Mouse (Mus musculus): ENCODE results near the gene Aig1. TPM values are rescaled to one million over a fixed set of nuclear protein-coding genes. Genes with fewer than 3 reads are reported as not detected.

The Aig1 gene
- total and polyA plus RNA-seq, 3 experiments: 0.13 TPM; not detected in 2

- no peak overlapping the region for H3K9ac ChIP-seq (ENCODE audit: control insufficient read depth, low read depth, low read length, poor library complexity, severe bottlenecking)
- H3K36me3 ChIP-seq (ENCODE audit: control insufficient read depth in 1 of 2, insufficient read depth in 2 of 2, low read length in 2 of 2): no peaks in the 10 kb centered on the region
- no peaks in the 10 kb centered on the region for H3K9me3 ChIP-seq (replicated peaks; ENCODE audit: insufficient read depth, low read length)
- DNase-seq (ENCODE audit: low read depth, low spot score): no peak
- no peaks in the 10 kb centered on the region for H3K79me2 ChIP-seq (ENCODE audit: control insufficient read depth, insufficient read depth, low read length, poor library complexity)
- TF ChIP-seq CTCF (IDR thresholded peaks at IDR 0.05 in 2 of 3, conservative IDR thresholded peaks at IDR 0.05 in 1 of 3; ENCODE audit: control insufficient read depth in 1 of 3, insufficient read depth in 1 of 3, low read depth in 2 of 3, low read length in 3 of 3, poor library complexity in 1 of 3, severe bottlenecking in 1 of 3): no peak
- no peak overlapping the region for H3K27ac ChIP-seq (ENCODE audit: control insufficient read depth, low read depth, low read length)
- H3K27me3 ChIP-seq (ENCODE audit: control insufficient read depth in 1 of 2, insufficient read depth in 2 of 2, low read length in 2 of 2): no peaks in the 10 kb centered on the region
- H3K4me1 ChIP-seq (ENCODE audit: control insufficient read depth in 1 of 2, insufficient read depth in 2 of 2, low read length in 2 of 2): no peaks in the 10 kb centered on the region
- H3K4me3 ChIP-seq (ENCODE audit: control insufficient read depth in 1 of 2, insufficient read depth in 1 of 2, low read depth in 2 of 2, low read length in 2 of 2): no peak overlapping the region
Observed at GRCm38 (mm10) chr10:13869322-13870035, 699 bp upstream of the Aig1 start.

- DNase-seq (ENCODE audit: low read depth, low spot score): no peak
- Histone ChIP-seq H3K9me3 (replicated peaks; ENCODE audit: insufficient read depth, low read length) (no peaks in the 10 kb centered on the region), H3K36me3 (ENCODE audit: control insufficient read depth in 1 of 2, insufficient read depth in 2 of 2, low read length in 2 of 2) (no peaks in the 10 kb centered on the region), H3K27ac (ENCODE audit: control insufficient read depth, low read depth, low read length) (no peak overlapping the region), H3K9ac (ENCODE audit: control insufficient read depth, low read depth, low read length, poor library complexity, severe bottlenecking) (no peak overlapping the region), H3K4me1 (ENCODE audit: control insufficient read depth in 1 of 2, insufficient read depth in 2 of 2, low read length in 2 of 2) (no peaks in the 10 kb centered on the region), H3K79me2 (ENCODE audit: control insufficient read depth, insufficient read depth, low read length, poor library complexity) (no peaks in the 10 kb centered on the region), H3K4me3 (ENCODE audit: control insufficient read depth in 1 of 2, insufficient read depth in 1 of 2, low read depth in 2 of 2, low read length in 2 of 2) (no peak overlapping the region), H3K27me3 (ENCODE audit: control insufficient read depth in 1 of 2, insufficient read depth in 2 of 2, low read length in 2 of 2) (no peaks in the 10 kb centered on the region)
- TF ChIP-seq POLR2AphosphoS5 (IDR thresholded peaks at IDR 0.05; ENCODE audit: borderline replicate concordance, low read depth, low read length) (no peak), KAT2A (conservative IDR thresholded peaks at IDR 0.05; ENCODE audit: low read depth, low read length) (no peak)
Observed at GRCm38 (mm10) chr10:13866391-13866790, 2.4 kb downstream of the Aig1 start.

GRCm38 (mm10) chr10:13861115-13861909 lies 7.5 kb downstream of the Aig1 start:
- Histone ChIP-seq H3K27ac (ENCODE audit: control insufficient read depth, low read depth, low read length) (no peak overlapping the region), H3K36me3 (ENCODE audit: control insufficient read depth in 1 of 2, insufficient read depth in 2 of 2, low read length in 2 of 2) (no peaks in the 10 kb centered on the region), H3K4me1 (ENCODE audit: control insufficient read depth in 1 of 2, insufficient read depth in 2 of 2, low read length in 2 of 2) (no peaks in the 10 kb centered on the region), H3K9me3 (replicated peaks; ENCODE audit: insufficient read depth, low read length) (no peaks in the 10 kb centered on the region), H3K27me3 (ENCODE audit: control insufficient read depth in 1 of 2, insufficient read depth in 2 of 2, low read length in 2 of 2) (no peaks in the 10 kb centered on the region), H3K4me3 (ENCODE audit: control insufficient read depth in 1 of 2, insufficient read depth in 1 of 2, low read depth in 2 of 2, low read length in 2 of 2) (no peak overlapping the region), H3K9ac (ENCODE audit: control insufficient read depth, low read depth, low read length, poor library complexity, severe bottlenecking) (no peak overlapping the region), H3K79me2 (ENCODE audit: control insufficient read depth, insufficient read depth, low read length, poor library complexity) (no peaks in the 10 kb centered on the region)
- DNase-seq (ENCODE audit: low read depth, low spot score): no peak
- TF ChIP-seq RCOR1 (IDR thresholded peaks at IDR 0.05; ENCODE audit: low read depth, low read length) (no peak), ZMIZ1 (IDR thresholded peaks at IDR 0.05; ENCODE audit: low read depth, low read length) (no peak), ELF1 (IDR thresholded peaks at IDR 0.05; ENCODE audit: low read depth, low read length) (no peak), TAL1 (IDR thresholded peaks at IDR 0.05; ENCODE audit: low read length) (no peak), KAT2A (conservative IDR thresholded peaks at IDR 0.05; ENCODE audit: low read depth, low read length) (no peak), CTCF (IDR thresholded peaks at IDR 0.05 in 2 of 3, conservative IDR thresholded peaks at IDR 0.05 in 1 of 3; ENCODE audit: control insufficient read depth in 1 of 3, insufficient read depth in 1 of 3, low read depth in 2 of 3, low read length in 3 of 3, poor library complexity in 1 of 3, severe bottlenecking in 1 of 3) (no peak), MAFK (IDR thresholded peaks at IDR 0.05; ENCODE audit: borderline replicate concordance, low read depth, low read length) (no peak), BHLHE40 (IDR thresholded peaks at IDR 0.05; ENCODE audit: borderline replicate concordance, low read depth, low read length) (no peak), POLR2A (IDR thresholded peaks at IDR 0.05; ENCODE audit: control insufficient read depth in 1 of 2, insufficient read depth in 1 of 2, low read depth in 1 of 2, low read length in 2 of 2, poor library complexity in 1 of 2) (no peak), ZNF384 (IDR thresholded peaks at IDR 0.05; ENCODE audit: low read depth, low read length) (no peak), GABPA (IDR thresholded peaks at IDR 0.05; ENCODE audit: low read depth, low read length) (no peak), USF2 (IDR thresholded peaks at IDR 0.05; ENCODE audit: borderline replicate concordance in 1 of 2, insufficient read depth in 1 of 2, low read depth in 1 of 2, low read length in 2 of 2) (no peak), MEF2A (IDR thresholded peaks at IDR 0.05; ENCODE audit: extremely low read depth, insufficient replicate concordance, low read depth, low read length, poor library complexity, severe bottlenecking) (no peak), E2F4 (IDR thresholded peaks at IDR 0.05; ENCODE audit: borderline replicate concordance, low read depth, low read length) (no peak), POLR2AphosphoS2 (IDR thresholded peaks at IDR 0.05; ENCODE audit: low read length) (no peak), TBP (IDR thresholded peaks at IDR 0.05; ENCODE audit: low read depth, low read length) (no peak), SIN3A (IDR thresholded peaks at IDR 0.05; ENCODE audit: low read length) (no peak)
